21 mouse cellular contexts compared by ENCODE assay signal in genomic region chr9:30970001-30970400, GRCm38 (mm10). TPM values are rescaled to one million over a fixed set of nuclear protein-coding genes. Genes with fewer than 3 reads are reported as not detected.
"Had no signal": no experiment of that assay in that cellular context is flagged by ENCODE, and none has a peak within 500 bp of the region (broad histone marks: within the 10 kb centered on the region; RNA-seq: fewer than 3 reads in every experiment).

No protein-coding gene starts in this region.

- H3K4me3 ChIP-seq: lung, embryonic 15.5 days; megakaryocyte, embryonic 14.5 days; midbrain, embryonic 13.5 days; midbrain, embryonic 15.5 days; neural tube, embryonic 12.5 days; stomach, embryonic 15.5 days had no signal

- H3K4me1 ChIP-seq: lung, embryonic 15.5 days; megakaryocyte, embryonic 14.5 days; midbrain, embryonic 13.5 days; midbrain, embryonic 15.5 days; neural tube, embryonic 12.5 days had no signal

- H3K9ac ChIP-seq: liver, postnatal 0 days; lung, embryonic 15.5 days; midbrain, embryonic 13.5 days; midbrain, embryonic 15.5 days; neural tube, embryonic 12.5 days; stomach, embryonic 15.5 days had no signal

- DNase-seq: liver, postnatal 0 days; lung, adult 2 months; lung, postnatal 14 days; lung, postnatal 36 days; right cerebral cortex, postnatal 14 days; thymus, adult 2 months; thymus, postnatal 25 days; thymus, postnatal 4 days had no signal

- H3K27me3 ChIP-seq: lung, embryonic 15.5 days; midbrain, embryonic 13.5 days; midbrain, embryonic 15.5 days; neural tube, embryonic 12.5 days; stomach, embryonic 15.5 days had no signal

- H3K27ac ChIP-seq: lung, embryonic 15.5 days; macrophage; midbrain, embryonic 13.5 days; midbrain, embryonic 15.5 days; neural tube, embryonic 12.5 days; stomach, embryonic 15.5 days; stomach, postnatal 0 days had no signal

- H3K9me3 ChIP-seq: lung, embryonic 15.5 days; midbrain, embryonic 13.5 days; midbrain, embryonic 15.5 days; neural tube, embryonic 12.5 days; stomach, embryonic 15.5 days had no signal

- H3K36me3 ChIP-seq: lung, embryonic 15.5 days; midbrain, embryonic 13.5 days; midbrain, embryonic 15.5 days; neural tube, embryonic 12.5 days; stomach, embryonic 15.5 days had no signal

- ATAC-seq: liver, postnatal 0 days; lung, postnatal 0 days; midbrain, embryonic 13.5 days; midbrain, embryonic 15.5 days had no signal

- H3K4me2 ChIP-seq: lung, embryonic 15.5 days; midbrain, embryonic 11.5 days; midbrain, embryonic 13.5 days; midbrain, embryonic 15.5 days; neural tube, embryonic 12.5 days; stomach, embryonic 15.5 days had no signal

RNA-seq across cellular contexts. Expression of gene Adamts8, which starts 27.6 kb away (rescaled TPM):
- total RNA-seq: megakaryocyte progenitor cell, adult 5-6 weeks; monocyte, adult 5-6 weeks; neutrophil, adult 5-6 weeks had no signal
- polyA plus RNA-seq: macrophage had no signal

RNA-seq across cellular contexts. Expression of gene Adamts15, which starts 47.7 kb away (rescaled TPM):
- total RNA-seq: monocyte, adult 5-6 weeks; neutrophil, adult 5-6 weeks had no signal
